Mouse (Mus musculus): ENCODE measurements around the gene Hsd17b13. TPM values are rescaled to one million over a fixed set of nuclear protein-coding genes. Genes with fewer than 3 reads are reported as not detected.
"Not testable (repeated sequence)": the region's sequence is repeated elsewhere in the genome, so short reads cannot be mapped to it uniquely, and the experiment has no call there.

Hsd17b13 gene
- 10 to 100 TPM in 1 of 2 experiments, 1 to 10 TPM in 1; 6.2 to 49.6 TPM for total RNA-seq (2021)
- long read RNA-seq, experiment 1, transcript Hsd17b13-202 (7 exons, 1,310 nt): major isoform, 31 of 32 reads
- long read RNA-seq, experiment 1, partial matches to known transcripts: 1 of 32 reads
- long read RNA-seq, experiment 1, other reads (novel, unspliced or antisense): 0 of 32 reads
- long read RNA-seq, experiment 2, partial matches to known transcripts: 0 of 1 reads
- long read RNA-seq, experiment 2, other reads (novel, unspliced or antisense): 0 of 1 reads

DNA sequence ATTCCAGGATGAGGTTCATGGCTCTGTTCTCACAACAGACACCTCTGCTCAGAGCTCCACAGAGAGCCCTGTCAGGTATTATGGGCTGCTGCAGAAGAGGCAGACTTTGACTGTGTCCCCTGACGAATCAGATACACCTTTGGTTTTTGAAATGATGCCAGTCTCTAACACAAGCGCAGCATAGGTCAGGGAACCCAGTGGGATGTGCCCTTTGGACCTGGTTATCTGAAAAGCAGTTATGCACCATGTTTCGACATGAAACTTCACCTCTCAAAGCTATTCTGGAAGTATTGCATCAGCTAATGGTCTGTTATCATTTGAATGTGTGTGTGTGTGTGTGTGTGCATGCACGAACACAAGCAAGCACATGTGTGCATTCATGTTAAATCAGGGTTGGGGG lies at the start of gene Hsd17b13:
Gene Hsd17b13, minus strand, starts transcription at position 114 of the 400 bp plus-strand sequence.
- no peak for DNase-seq (ENCODE audit: low spot score in 2 of 2)

DNA sequence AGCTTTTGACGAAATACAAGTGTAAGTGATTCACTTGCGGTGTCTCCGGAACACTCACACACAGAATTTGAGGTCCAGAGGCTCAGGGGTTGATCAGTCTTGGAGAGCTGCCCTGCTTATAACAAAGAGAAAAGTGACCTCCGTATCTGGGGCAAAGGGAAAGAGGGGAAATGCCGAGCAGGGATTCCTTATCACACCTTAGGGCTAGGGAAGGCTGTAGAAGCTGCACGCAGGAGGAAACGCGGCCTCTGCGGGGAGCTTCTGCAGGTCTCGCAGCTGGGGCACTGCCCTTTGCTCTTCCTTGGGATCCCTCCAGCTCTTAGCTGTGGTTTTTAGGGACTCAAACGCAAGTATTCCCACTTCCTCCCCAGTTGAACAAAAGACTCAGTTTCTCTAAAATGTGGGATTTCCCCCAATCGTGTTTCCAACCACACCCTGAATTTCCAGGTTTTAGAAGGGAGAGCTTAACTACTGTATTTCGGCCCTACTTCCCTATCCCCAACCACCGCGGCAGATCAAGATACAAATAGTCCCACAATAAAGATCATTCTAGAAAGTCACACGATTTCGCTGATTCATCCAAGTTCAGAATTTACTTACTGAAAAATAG lies 48.1 kb upstream of the Hsd17b13 start:
- no peak for DNase-seq (ENCODE audit: low spot score in 2 of 2)

DNA sequence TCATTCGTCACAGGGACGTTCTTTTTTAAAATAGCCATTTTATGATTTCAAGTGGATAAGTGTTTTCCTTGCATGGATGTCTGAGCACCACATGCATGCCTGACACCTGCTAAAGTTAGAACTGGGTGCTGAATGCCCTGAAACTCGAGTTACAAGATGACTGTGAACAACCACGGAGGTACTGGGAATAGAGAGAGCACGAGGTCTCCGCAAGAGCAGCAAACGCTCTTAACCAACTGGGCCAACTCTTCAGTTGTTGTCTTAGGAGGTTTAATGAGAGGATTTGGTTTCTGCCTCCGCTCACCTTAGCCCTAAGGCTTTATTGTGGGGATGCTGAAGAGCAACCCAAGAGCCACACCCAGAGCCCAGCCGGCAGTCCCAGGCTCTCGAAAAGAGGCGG lies 47.6 kb upstream of the Hsd17b13 start:
- DNase-seq (ENCODE audit: low spot score in 2 of 2): no peak

- DNase-seq (ENCODE audit: low spot score in 2 of 2): not testable (repeated sequence)
Observed at GRCm38 (mm10) chr5:104024193-104024592, 47.0 kb upstream of the Hsd17b13 start.

DNA sequence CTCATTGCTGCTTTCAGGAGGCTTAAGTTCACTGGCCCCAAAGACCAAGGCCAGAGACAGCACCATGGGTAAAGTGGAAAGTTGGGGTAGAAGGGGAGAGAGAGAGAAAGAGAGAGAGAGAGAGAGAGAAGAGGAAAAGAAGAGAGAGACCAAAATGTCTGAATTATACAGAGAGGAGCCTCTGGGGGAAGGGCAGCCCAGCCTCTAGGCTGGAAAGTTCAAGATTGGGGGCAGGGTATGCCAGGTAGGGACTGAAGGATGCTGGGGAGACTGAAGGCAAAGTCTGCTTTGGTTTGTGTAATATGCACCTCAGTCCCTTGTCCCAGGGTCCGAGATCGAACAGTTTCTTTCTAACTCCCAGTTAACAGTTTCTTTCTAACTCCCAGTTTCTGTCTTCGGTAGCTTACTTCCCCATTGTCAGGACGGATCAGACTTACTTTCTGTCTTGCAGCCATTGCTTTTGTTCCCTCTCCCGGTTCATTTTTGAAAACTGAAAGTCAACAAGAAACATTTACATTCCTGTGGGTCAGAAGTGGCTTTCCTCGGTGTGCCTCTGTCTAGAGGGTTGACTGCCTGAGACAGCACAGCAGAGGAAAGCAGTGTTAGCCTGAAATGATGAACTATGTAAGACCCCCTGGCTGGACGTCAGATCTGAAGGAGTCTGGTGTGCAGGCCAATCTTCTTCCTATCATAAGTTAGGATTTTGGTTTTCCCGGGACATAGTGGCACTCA lies 46.2 kb upstream of the Hsd17b13 start:
- no peak for DNase-seq (ENCODE audit: low spot score in 2 of 2)

DNA sequence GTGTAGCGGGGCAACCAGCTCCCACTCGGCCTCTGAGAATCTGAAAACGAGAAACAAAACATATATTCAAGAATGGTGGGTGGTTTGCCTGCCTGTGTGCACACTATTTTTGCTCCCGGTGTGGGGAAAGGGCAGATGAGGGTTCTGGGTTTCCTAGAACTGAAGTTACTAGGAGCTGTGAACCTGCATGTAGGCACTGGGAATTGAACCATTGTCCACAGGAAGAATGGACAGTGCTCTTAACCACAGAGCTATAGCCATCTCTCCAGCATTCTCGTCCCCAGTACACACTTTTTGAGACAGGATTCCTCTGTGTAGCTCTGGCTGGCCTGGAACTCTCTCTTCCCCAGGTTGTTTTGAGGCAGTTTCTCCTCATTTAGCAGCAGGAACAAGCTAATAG lies 45.3 kb upstream of the Hsd17b13 start:
- DNase-seq (ENCODE audit: low spot score in 2 of 2): no peak

GRCm38 (mm10) chr5:104021597-104022378 lies 44.6 kb upstream of the Hsd17b13 start, which contains the start of gene Hsd17b11:
Hsd17b11 (minus strand) TSS chr5:104021919.
- peak; percentile 60 to 79 for DNase-seq (ENCODE audit: low spot score in 2 of 2)

GRCm38 (mm10) chr5:104011419-104011818 lies 34.2 kb upstream of the Hsd17b13 start:
- no peak for DNase-seq (ENCODE audit: low spot score in 2 of 2)

DNA sequence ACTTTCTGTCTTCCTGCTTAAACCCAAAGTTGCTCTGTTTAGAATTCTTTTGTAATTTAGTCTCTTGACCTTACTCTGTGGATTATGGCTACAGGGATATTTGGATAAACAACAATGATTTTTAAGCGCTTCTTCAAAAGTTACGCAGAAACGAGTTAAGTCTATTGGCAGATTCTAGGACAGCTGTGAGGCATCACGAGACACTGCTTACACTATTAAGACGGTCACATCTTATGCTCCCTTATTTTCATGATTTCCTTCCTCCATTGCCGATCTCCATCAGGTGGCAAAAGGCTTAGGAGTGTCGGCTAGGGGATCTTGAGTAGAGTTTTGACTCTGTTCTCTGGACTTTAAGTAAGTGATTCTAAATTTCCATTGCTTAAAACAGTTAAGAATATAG lies 33.1 kb upstream of the Hsd17b13 start:
- no peak for DNase-seq (ENCODE audit: low spot score in 2 of 2)

DNA sequence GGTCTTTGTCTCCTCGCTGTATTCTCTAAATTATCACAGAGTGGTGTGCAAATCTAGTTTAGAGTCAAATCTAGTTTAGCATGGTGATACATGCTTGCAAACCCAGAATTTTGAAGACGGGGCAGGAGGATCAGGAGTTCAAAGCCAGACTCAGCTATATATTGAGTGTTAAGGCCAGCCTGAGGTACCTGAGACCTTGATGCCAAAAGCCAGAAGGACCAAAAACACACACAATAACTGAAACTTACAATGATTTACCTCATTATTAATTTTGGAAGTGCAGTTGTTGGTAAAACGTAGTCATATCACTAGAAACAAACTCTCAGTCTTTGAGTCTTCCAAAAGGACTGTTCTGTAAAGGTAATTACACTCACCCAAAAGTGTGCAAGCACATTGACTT lies 32.2 kb upstream of the Hsd17b13 start:
- DNase-seq (ENCODE audit: low spot score in 2 of 2): no peak

DNA sequence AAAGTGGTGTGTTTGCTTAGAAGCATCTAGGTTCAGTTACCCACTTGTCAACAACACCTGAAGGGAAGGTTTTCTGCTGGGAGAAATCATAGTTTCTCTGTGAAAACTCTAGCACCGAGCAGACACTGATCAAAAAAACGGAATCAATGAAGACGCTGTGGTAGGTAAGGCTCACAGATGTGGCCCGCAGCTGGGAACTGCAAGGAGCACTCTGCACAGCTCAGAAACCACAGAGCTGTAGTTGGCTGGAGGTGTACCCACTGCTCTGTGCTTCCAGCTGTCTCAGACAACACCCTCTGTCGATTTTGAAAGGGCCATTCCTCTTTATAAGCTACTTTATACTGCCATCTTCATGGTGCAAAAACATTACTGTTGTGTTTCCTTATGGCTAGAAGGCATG lies 30.6 kb upstream of the Hsd17b13 start:
- DNase-seq (ENCODE audit: low spot score in 2 of 2): no peak

DNA sequence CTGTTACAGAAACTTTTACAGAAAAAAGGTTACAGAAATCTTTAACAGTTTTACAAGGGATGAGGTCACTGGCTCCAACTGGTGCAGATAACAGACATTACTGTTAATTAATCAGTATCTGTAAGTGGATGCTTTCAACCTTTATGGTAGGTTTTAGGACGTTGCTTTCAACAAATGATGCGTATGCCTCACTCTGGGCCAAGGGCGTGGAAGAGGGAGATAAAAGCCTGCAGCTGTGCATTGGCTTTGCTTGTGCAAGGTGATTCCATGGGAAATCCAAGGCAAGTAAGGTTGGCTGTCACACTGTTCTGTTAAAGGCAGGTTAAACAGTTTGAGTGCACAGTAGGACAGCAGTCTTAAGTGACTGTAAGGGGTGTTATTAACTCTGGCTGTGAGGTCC lies 29.6 kb upstream of the Hsd17b13 start:
- no peak for DNase-seq (ENCODE audit: low spot score in 2 of 2)

- no peak for DNase-seq (ENCODE audit: low spot score in 2 of 2)
Observed at GRCm38 (mm10) chr5:104003955-104004354, 26.7 kb upstream of the Hsd17b13 start.

GRCm38 (mm10) chr5:104003256-104003931 lies 26.2 kb upstream of the Hsd17b13 start:
- no peak for DNase-seq (ENCODE audit: low spot score in 2 of 2)

GRCm38 (mm10) chr5:104002549-104003255 lies 25.5 kb upstream of the Hsd17b13 start:
- no peak for DNase-seq (ENCODE audit: low spot score in 2 of 2)

DNA sequence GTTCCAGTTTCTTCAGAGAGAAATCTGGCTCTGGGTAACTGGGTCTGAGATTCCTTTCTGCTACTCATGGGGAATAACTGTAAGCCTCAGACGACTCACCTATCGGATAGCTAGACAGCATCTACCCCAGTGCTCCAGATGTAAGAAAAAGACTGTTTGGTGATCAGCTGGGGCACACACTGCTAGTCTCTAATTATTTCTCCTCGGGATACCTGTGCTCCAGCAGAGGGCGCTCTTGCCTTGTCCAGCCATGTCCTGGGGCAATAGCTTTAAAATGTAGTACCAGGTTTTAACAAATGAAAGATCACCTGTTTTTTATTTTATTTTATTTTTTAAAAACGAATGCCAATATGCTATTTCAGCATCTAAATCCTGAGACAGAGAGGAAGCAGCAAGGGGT lies 22.5 kb upstream of the Hsd17b13 start:
- DNase-seq (ENCODE audit: low spot score in 2 of 2): peak; percentile 47 to 57

DNA sequence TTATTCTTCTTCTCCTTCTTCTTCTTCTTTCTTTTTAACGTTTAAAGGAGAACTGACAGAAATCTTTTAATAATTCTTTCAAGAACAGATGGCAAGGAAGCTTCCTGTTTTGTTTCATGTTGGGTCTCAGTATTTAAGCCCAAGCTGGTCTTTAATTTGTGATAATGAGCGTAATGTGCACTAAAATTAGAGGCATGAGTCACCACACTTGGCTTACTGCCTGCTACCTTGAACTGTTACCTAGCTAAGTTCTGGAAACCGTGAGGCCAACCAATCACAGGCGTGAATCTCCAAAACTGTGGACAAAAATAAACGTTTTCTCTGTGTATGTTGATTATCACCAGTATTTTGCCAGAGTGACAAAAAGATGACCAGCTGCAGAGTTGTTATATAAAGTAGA lies 21.5 kb upstream of the Hsd17b13 start:
- DNase-seq (ENCODE audit: low spot score in 2 of 2): no peak

GRCm38 (mm10) chr5:103995181-103995580 lies 18.0 kb upstream of the Hsd17b13 start:
- no peak for DNase-seq (ENCODE audit: low spot score in 2 of 2)

- DNase-seq (ENCODE audit: low spot score in 2 of 2): no peak
Observed at GRCm38 (mm10) chr5:103994669-103995068, 17.5 kb upstream of the Hsd17b13 start.

- no peak for DNase-seq (ENCODE audit: low spot score in 2 of 2)
Observed at GRCm38 (mm10) chr5:103993601-103994000, 16.4 kb upstream of the Hsd17b13 start.
